Mouse (Mus musculus) E14TG2a.4 (cell line): ENCODE results near the gene Ddc.

ENCODE experiments used
- CTCF ChIP-seq: conservative IDR thresholded peaks from 2 replicates; pipeline ENCODE4 v1.5.1; 2014; ENCODE audit warnings: low read length
- NANOG ChIP-seq: IDR thresholded peaks from 2 replicates; pipeline ENCODE4 v1.6.1; 2014; ENCODE audit warnings: borderline replicate concordance, low read length, mixed read lengths

DNA sequence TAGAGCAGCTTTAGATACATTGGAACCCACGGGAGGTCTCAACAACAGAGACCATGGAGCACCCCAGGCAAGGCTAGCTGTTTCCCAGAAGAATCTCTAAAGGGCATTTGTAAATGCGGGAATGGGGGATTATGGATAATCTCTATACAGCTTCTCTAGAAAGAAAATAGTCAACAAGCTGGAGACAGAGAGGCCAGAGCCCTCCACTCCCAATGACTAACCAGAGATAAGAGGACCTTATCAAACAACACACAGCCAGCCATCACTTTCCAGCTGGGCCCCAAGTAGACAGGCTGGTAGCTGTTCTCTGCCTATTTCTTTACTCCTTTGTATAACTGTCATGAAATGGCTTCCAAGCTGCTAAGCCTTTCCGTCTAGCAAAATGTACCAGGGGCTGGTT, 82.2 kb downstream of the Ddc start:
- TF ChIP-seq NANOG (no peak), CTCF (no peak)
